Mouse (Mus musculus): ENCODE measurements around the gene Dand5.

GRCm38 (mm10) chr8:84766422-84766821, 56.2 kb downstream of the Dand5 start:
- TF ChIP-seq CTCF (IDR thresholded peaks at IDR 0.05; ENCODE audit: low read depth, low read length), result no peak
- TF ChIP-seq TAL1 (conservative IDR thresholded peaks at IDR 0.05; ENCODE audit: low read depth, low read length), result no peak

Measured in G1E (cell line).